Mouse (Mus musculus) retina, postnatal 7 days (tissue): ENCODE measurements at regions not wholly inside any gene's neighbourhood (a gene's known extent, or its start where the extent isn't known, plus 50 kb on each side); places are given as distances from the start of the nearest gene placed in this dataset.

ENCODE experiments used
- DNase-seq: peaks from one replicate; pipeline ENCODE4 v3.0.0-alpha.2; 2012; ENCODE audit warnings: low read depth, low spot score

GRCm38 (mm10) chr2:92856047-92856446 lies 58.9 kb upstream of the Syt13 start:
- DNase-seq = no peak

GRCm38 (mm10) chr2:92860502-92861197 lies 54.2 kb upstream of the Syt13 start:
- DNase-seq = no peak
